Mouse (Mus musculus) megakaryocyte, embryonic 14.5 days (primary cell): ENCODE results near the gene Ppp2r2c.

Experiments
- FLI1 ChIP-seq: IDR thresholded peaks from 2 replicates; pipeline ENCODE4 v1.6.1; 2012; ENCODE audit warnings: low read length, inconsistent platforms, mixed read lengths
- GATA1 ChIP-seq: IDR thresholded peaks from 3 replicates; pipeline ENCODE4 v1.6.1; 2012; ENCODE audit warnings: mixed read lengths, low read length, inconsistent platforms, borderline replicate concordance

GRCm38 (mm10) chr5:36851572-36851971, 16.7 kb upstream of the Ppp2r2c start:
- no peak for TF ChIP-seq GATA1
- no peak for TF ChIP-seq FLI1
